Mouse (Mus musculus): ENCODE results near the gene Itgax.

- no peak for TF ChIP-seq CTCF (conservative IDR thresholded peaks at IDR 0.05; ENCODE audit: insufficient read depth, insufficient read length, low read depth, low read length)
- no peak for TF ChIP-seq POLR2A (IDR thresholded peaks at IDR 0.05; ENCODE audit: low read depth, low read length)
Measured at GRCm38 (mm10) chr7:128128741-128129720, at the start of gene Itgax.

All from kidney, adult 2 months (tissue).